Comparison of ENCODE assay signal across 16 mouse cellular contexts in the genomic region with DNA sequence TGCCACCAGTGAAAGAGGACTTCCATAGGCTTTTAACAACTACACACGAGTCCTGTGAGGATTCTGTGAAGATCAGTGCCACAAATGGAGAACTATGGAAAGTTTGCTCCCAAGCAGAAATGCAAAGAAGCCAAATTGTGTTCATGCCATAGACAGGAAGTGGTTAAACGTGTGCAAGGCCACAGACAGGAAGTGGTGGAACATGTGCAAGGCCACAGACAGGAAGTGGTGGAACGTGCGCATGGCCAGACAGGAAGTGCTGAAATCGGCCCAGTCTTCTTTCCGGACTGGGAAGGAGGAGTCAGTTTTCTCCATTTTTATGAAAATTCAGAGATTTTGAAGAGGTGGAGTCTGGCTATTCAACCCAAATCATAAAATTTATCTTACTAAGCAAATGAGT.
DNase-seq lines count a peak whose midpoint lies in the region; ATAC-seq and TF ChIP-seq lines count a peak whose summit lies in the region.
"Had no signal": no experiment of that assay in that cellular context is flagged by ENCODE, and none has a peak within 500 bp of the region (broad histone marks: within the 10 kb centered on the region; RNA-seq: fewer than 3 reads in every experiment).

No protein-coding gene starts in this region.

- H3K9ac ChIP-seq in MEL (ENCODE audit: control insufficient read depth, low read depth, low read length, poor library complexity, severe bottlenecking): no peak overlapping the region
- H3K9ac ChIP-seq in liver, postnatal 0 days (replicated peaks): no peak overlapping the region
- H3K9ac ChIP-seq in midbrain, embryonic 15.5 days: no peak overlapping the region
- H3K9ac ChIP-seq: embryonic facial prominence, embryonic 12.5 days; liver, embryonic 15.5 days had no signal

- H3K27ac ChIP-seq in MEL (ENCODE audit: control insufficient read depth, low read depth, low read length): no peak overlapping the region
- H3K27ac ChIP-seq in liver, postnatal 0 days (ENCODE audit: low read depth): no peak overlapping the region
- no peak overlapping the region for H3K27ac ChIP-seq in midbrain, embryonic 15.5 days
- H3K27ac ChIP-seq: embryonic facial prominence, embryonic 12.5 days; kidney, postnatal 0 days; liver, embryonic 15.5 days had no signal

- H3K79me2 ChIP-seq in MEL (ENCODE audit: control insufficient read depth, insufficient read depth, low read length, poor library complexity): no peaks in the 10 kb centered on the region

- peak; percentile 85 for DNase-seq in 416B (ENCODE audit: low read depth)
- peak; percentile 2 for DNase-seq in MEL (ENCODE audit: low read depth, low spot score)
- peak; percentile 49 for DNase-seq in liver, postnatal 0 days
- peak; percentile 60 for DNase-seq in thymus, postnatal 0 days (ENCODE audit: low spot score)
- DNase-seq in Muller cell, postnatal 12 days (ENCODE audit: inconsistent ontology term): no peak
- DNase-seq in right cerebral cortex, postnatal 25 days: no peak
- DNase-seq: cerebellum, adult 8-10 months; heart, adult 18-20 months; lung, postnatal 4 days had no signal

- no peak overlapping the region for H3K4me3 ChIP-seq in MEL (ENCODE audit: control insufficient read depth in 1 of 2, insufficient read depth in 1 of 2, low read depth in 2 of 2, low read length in 2 of 2)
- H3K4me3 ChIP-seq in liver, postnatal 0 days (ENCODE audit: low read depth, low read length): no peak overlapping the region
- no peak overlapping the region for H3K4me3 ChIP-seq in midbrain, embryonic 15.5 days
- H3K4me3 ChIP-seq: embryonic facial prominence, embryonic 12.5 days; liver, embryonic 15.5 days had no signal

- H3K9me3 ChIP-seq in MEL (replicated peaks; ENCODE audit: insufficient read depth, low read length): no peaks in the 10 kb centered on the region
- H3K9me3 ChIP-seq in liver, postnatal 0 days (ENCODE audit: low read length): peaks cover 3% of the 10 kb centered on the region; the same call in 1 of the 2 replicates
- H3K9me3 ChIP-seq in midbrain, embryonic 15.5 days: no peaks in the 10 kb centered on the region
- H3K9me3 ChIP-seq: embryonic facial prominence, embryonic 12.5 days; liver, embryonic 15.5 days had no signal

- TF ChIP-seq EP300 in MEL (IDR thresholded peaks at IDR 0.05; ENCODE audit: low read depth in 1 of 2, low read length in 2 of 2): no peak
- TF ChIP-seq EP300 in liver, postnatal 0 days (IDR thresholded peaks at IDR 0.05; ENCODE audit: low read depth): peak; percentile 42; the same call in 1 of the 2 replicates

- no peaks in the 10 kb centered on the region for H3K36me3 ChIP-seq in MEL (ENCODE audit: control insufficient read depth in 1 of 2, insufficient read depth in 2 of 2, low read length in 2 of 2)
- no peaks in the 10 kb centered on the region for H3K36me3 ChIP-seq in liver, postnatal 0 days (replicated peaks; ENCODE audit: insufficient read depth, low read length)
- no peaks in the 10 kb centered on the region for H3K36me3 ChIP-seq in midbrain, embryonic 15.5 days (replicated peaks)
- H3K36me3 ChIP-seq: embryonic facial prominence, embryonic 12.5 days; liver, embryonic 15.5 days had no signal

- TF ChIP-seq POLR2A in MEL (IDR thresholded peaks at IDR 0.05; ENCODE audit: control insufficient read depth in 1 of 2, insufficient read depth in 1 of 2, low read depth in 1 of 2, low read length in 2 of 2, poor library complexity in 1 of 2): no peak

- peak; percentile 47; the same call in 1 of the 2 replicates for ATAC-seq in liver, postnatal 0 days
- no peak for ATAC-seq in midbrain, embryonic 15.5 days (replicated peaks)
- ATAC-seq: midbrain, embryonic 16.5 days; Patski had no signal

- H3K4me1 ChIP-seq in MEL (ENCODE audit: control insufficient read depth in 1 of 2, insufficient read depth in 2 of 2, low read length in 2 of 2): no peaks in the 10 kb centered on the region
- no peaks in the 10 kb centered on the region for H3K4me1 ChIP-seq in liver, postnatal 0 days (ENCODE audit: insufficient read depth)
- H3K4me1 ChIP-seq in midbrain, embryonic 15.5 days: no peaks in the 10 kb centered on the region
- H3K4me1 ChIP-seq: embryonic facial prominence, embryonic 12.5 days; liver, embryonic 15.5 days had no signal

- WGBS in liver, postnatal 0 days (ENCODE audit: insufficient replicate concordance): 23% methylated on average over 6 of the region's 6 CpGs
- WGBS in midbrain, embryonic 15.5 days: 86% methylated on average over 6 of the region's 6 CpGs

- H3K4me2 ChIP-seq in liver, postnatal 0 days (ENCODE audit: low read depth, low read length): no peak overlapping the region
- H3K4me2 ChIP-seq in midbrain, embryonic 15.5 days: no peak overlapping the region
- H3K4me2 ChIP-seq: embryonic facial prominence, embryonic 12.5 days; liver, embryonic 15.5 days had no signal

- H3K27me3 ChIP-seq in MEL (ENCODE audit: control insufficient read depth in 1 of 2, insufficient read depth in 2 of 2, low read length in 2 of 2): no peaks in the 10 kb centered on the region
- H3K27me3 ChIP-seq in liver, postnatal 0 days (ENCODE audit: insufficient read depth, low read length): no peaks in the 10 kb centered on the region
- no peaks in the 10 kb centered on the region for H3K27me3 ChIP-seq in midbrain, embryonic 15.5 days (replicated peaks)
- H3K27me3 ChIP-seq: CH12.LX; embryonic facial prominence, embryonic 12.5 days; liver, embryonic 15.5 days; Patski had no signal

- no peak for TF ChIP-seq RAD21 in MEL (IDR thresholded peaks at IDR 0.05; ENCODE audit: low read depth, low read length)

- TF ChIP-seq CTCF in MEL (IDR thresholded peaks at IDR 0.05 in 2 of 3, conservative IDR thresholded peaks at IDR 0.05 in 1 of 3; ENCODE audit: control insufficient read depth in 1 of 3, insufficient read depth in 1 of 3, low read depth in 2 of 3, low read length in 3 of 3, poor library complexity in 1 of 3, severe bottlenecking in 1 of 3): no peak
- TF ChIP-seq CTCF in liver, postnatal 0 days (IDR thresholded peaks at IDR 0.05; ENCODE audit: low read depth): no peak

TF ChIP-seq in MEL, 35 proteins besides CTCF, POLR2A, EP300 and RAD21:
- TF ChIP-seq KAT2A (conservative IDR thresholded peaks at IDR 0.05; ENCODE audit: low read depth, low read length) (no peak), ZMIZ1 (IDR thresholded peaks at IDR 0.05; ENCODE audit: low read depth, low read length) (no peak), CHD1 (IDR thresholded peaks at IDR 0.05; ENCODE audit: low read depth, low read length) (no peak), MYC (IDR thresholded peaks at IDR 0.05; ENCODE audit: low read depth, low read length) (no peak), ELF1 (IDR thresholded peaks at IDR 0.05; ENCODE audit: low read depth, low read length) (no peak)

Comparison
In these comparisons a context has a peak if more than half of its experiments do, and no peak if none do; other contexts are left out.
1. DNase-seq: peak in 416B (single experiment), MEL (single experiment), liver, postnatal 0 days (single experiment) and thymus, postnatal 0 days (single experiment); none in Muller cell, postnatal 12 days (single experiment) and right cerebral cortex, postnatal 25 days (single experiment).